Mouse (Mus musculus): ENCODE results near the gene Figla.
"Not testable (repeated sequence)": the region's sequence is repeated elsewhere in the genome, so short reads cannot be mapped to it uniquely, and the experiment has no call there.

Gene Figla

DNA sequence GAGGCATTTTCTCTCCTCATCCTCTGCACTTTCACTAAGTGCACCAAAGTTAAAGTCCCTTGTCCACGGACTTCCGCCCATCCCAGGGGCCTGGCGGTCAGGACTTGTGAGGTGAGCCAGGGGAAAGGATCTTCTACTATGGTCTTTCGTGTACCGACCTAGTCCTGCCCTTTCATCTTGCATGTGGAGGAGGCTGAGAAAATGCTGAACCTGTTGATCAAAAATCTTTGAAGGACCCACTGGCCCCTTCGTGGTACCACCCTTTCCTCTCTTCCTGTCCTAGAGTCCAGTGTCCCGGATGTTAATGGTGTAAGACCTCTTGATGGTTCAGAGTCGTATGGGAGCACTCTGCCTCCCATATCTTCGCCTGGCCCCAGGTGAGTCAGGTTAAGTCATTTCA is at the start of gene Figla:
Gene Figla, plus strand, starts transcription at position 301 of the 400 bp plus-strand sequence.
- no peak for DNase-seq (ENCODE audit: low read depth, low spot score)

DNA sequence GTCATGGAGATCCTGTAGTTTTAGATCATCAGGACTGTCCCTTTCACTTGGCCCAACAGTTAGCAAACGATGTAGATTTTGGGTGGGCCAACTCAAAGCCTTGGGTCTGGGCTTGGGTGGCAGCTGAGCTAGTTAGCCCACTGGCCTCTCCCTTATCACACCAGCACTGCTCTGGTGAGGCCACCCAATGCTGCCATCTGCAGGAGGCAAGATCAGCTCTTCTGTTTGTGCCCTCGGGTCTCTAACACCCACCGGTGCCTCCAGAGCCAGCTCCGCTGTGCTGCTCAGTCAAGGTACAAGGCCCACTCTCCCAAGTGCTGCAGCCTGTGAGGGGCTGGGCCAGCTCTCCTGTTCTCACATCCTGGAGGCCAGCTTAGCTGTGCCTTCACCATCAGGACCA is 49.3 kb upstream of the Figla start:
- no peak for DNase-seq (ENCODE audit: low read depth, low spot score)

DNA sequence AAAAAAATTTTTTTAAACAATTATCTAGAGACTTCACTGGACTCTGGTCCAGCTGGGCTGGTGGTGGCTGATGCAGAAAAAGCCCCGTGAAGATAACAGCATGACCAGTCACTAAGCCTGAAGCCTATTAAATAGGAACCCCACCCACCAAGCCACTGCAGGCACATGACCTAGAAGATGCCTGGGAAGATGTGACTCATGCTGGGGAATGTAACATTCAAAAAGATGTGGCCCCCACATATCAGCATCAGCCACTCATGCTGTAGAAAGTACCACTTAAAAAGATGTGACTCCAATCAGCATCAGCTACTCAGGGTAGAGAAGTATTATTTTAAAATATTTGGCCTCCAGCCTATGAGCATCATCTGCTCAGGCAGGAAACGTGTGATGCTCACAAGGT is 46.1 kb upstream of the Figla start:
- no peak for DNase-seq (ENCODE audit: low read depth, low spot score)

DNA sequence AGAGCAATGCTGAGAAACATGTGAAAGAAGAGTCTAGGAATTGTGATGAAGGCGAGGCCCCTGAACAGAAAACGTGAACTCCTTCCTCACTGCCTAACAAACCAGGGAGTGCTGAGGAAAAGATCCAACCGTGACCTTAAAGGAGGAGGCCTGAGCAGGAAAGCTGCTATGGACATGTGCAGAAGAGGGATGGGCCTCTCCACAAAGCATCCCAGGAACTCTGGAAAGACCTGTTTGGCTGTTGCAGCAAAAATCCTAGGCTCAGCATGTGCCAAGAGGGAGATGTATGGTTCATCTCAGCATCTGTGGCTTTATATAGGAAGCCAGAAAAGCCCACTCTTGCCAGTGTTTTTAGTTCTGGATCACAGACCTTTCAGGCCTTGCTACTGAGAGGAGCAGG is 43.3 kb upstream of the Figla start:
- no peak for DNase-seq (ENCODE audit: low read depth, low spot score)

DNA sequence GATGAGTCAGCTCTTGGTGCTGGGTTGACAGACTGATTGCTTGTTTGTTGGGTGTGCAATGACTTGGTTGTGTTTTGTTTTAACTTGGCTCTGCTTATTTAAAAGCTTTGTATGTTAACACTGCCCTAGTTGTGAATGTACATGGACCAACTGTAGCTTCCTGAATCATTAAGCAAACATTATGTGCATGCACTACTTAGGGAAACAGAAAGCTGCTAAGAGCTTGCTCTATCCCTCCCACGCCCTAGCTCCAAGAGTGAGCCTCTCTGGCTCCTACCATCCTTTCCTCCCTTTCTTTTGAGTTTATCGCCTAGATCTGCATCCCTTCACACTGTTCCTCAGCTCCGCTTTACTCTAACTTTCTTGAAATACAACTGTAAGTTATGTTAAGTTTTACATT is 42.6 kb upstream of the Figla start:
- DNase-seq (ENCODE audit: low read depth, low spot score), result no peak

DNA sequence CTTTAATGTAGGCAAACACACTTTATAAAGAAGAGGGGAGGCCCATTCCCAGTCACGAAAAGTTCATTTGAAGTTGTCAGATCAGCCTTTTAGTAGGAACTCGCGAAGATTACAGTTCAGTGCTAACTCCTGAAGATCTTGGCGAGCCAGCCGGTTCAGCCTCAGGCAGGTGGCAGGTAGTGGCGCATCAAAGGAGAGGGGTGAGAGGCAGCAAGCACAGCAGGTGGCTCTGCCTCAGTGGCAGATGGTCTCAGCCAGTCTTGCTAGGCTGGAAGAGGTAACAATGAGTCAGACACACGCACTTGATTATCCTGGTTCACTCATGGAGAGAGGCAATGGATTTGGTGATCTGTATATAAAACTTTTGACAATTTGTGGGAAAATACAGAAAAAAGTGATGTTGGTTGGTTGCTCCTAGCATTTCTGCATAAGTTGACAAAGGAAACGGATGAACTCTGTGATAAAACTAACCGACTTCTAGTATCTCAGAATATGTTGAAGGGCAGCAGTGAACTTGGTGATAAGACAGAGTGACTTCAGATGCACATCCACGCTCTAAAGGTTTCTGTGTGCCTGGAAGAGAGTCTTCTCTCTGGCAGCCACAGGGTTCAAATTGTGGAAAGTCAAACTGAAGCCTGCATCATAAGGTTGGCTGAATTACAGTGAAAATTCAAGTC is 40.9 kb upstream of the Figla start:
- DNase-seq (ENCODE audit: low read depth, low spot score), result no peak

DNA sequence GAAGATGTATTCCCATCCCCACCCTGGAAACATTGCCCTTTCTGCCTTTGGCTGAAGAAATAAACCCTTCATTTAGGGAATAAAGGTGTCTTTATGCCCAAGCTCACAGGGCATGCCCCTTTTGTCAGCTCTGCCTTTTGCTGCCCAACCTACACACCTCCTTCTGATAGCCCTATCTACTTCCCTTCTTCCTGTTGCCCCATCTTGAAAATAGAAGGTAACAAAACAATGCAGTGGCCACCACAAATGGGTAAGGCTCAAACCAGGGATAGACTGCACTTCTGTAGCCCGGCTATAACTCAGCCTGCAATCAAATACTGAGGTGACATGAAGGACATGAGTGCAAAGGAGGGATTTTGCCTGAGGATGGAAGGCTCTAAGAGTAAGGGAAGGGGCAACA is 40.2 kb upstream of the Figla start:
- no peak for DNase-seq (ENCODE audit: low read depth, low spot score)

DNA sequence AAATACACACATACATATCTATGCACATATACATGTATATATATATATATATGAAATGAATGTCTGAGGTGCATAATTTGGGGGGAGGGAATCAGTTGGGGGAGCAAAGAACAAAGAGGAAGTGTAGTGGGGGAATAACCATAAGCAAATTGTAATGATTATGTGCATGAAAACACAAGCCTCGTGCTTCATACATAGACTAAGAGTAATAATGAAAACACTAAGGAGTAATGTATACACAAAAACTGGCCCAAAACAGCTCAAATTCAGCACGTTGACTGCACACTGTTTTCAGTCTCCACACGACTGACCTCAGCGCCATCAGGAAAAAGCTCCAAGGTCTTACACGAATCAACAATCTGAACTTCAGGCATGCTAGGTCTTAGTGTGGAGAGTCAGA is 39.7 kb upstream of the Figla start:
- DNase-seq (ENCODE audit: low read depth, low spot score), result no peak

DNA sequence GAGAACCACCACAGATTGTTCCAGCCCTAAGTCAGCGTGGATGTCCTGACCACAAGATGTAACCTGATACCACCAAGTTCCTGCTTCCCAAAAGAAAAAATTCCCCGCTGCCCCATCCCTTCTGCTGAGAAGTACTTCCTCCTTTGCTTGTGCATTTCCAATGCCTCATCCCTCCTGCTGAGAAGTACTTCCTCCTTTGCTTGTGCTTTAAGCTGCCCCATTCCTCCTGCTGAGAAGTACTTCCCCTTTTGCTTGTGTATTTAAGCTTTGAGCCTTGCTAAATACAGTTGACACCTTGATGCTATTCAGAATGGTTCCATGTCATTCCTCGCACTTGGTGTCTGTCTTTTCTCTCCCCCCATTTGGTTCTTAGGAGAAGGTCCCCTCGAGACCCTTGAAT is 37.2 kb upstream of the Figla start:
- DNase-seq (ENCODE audit: low read depth, low spot score), result not testable (repeated sequence)

DNA sequence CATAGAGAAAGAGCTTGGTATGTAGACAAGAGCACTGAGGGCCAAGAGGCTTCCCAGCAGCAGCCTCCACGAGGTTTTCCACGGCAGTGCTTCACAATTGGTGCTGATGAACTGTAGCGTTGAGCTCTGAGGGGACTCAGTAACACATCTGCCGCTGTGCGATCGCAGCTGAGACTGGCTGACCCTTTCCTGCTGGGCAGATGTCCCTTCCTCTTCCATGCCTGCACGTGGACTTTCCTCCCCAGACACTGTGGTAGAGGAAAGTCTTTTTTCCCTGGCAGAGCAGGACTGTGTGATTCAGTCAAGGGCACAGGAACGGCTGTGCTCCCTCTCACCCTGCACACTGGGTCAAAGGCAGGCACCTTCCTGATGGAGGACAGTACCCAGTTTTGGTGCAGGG is 31.6 kb upstream of the Figla start:
- no peak for DNase-seq (ENCODE audit: low read depth, low spot score)

DNA sequence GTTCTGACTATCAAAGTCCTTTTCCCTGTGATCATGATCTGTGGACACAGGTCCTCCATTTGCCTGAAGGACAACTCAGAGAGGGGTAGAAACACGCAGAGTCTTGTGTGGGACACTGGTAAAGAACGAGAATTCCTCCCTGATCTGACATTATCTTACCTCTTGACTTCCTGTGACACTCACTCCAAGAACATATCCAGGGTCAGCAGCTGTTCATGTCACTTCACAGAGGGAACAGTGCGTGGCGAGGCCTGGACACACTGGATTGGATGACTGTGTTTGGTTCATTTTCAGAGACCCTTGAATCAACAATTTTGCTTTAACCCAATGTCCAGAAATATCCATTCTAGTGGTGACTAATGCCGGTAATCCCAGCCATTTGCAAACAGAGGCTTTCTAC is 26.4 kb upstream of the Figla start:
- DNase-seq (ENCODE audit: low read depth, low spot score), result not testable (repeated sequence)

DNA sequence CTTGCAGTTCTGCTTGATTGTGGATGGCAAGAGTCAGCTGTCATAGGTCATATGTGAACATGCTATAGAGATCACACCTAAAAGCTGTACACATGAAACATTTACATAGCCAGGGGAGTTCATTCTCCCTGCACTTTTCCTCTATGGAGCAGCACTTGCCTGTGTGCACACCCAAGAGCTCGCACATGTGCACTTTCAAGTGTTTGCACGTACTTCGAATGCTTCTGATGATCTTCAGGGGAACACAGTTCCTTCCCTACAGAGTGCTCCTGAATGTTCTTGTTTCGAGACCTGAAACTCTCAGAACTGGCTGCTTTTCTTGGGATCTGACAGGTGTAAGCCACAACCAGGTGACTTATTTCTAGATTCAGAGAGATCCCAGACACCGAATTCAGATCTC is 25.2 kb upstream of the Figla start:
- DNase-seq (ENCODE audit: low read depth, low spot score), result not testable (repeated sequence)

DNA sequence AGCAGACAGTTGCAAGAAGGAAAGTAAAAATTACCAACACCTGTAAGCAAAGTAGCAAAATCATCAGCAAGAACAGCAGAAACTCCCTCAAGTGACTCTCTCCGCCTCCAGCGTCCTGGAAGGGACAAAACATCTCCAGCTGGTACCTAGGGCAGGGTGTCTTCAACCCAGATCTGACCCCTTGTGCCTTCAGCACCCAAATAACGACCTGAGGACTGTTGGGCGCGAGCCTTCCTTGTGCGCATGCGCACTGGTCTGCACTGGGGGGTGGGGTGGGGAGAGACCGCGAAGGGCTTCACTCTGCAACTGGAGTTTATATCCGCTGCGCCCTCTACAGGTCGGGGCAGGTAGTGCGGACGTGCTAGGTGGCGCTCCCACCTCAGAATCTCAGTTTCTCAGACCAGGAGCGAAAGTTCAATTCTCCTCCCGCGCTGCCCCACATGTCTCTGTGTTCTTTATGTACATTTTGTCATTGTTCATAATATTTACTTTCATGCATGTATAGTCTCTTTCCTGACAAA is 12.5 kb upstream of the Figla start:
- no peak for DNase-seq (ENCODE audit: low read depth, low spot score)

DNA sequence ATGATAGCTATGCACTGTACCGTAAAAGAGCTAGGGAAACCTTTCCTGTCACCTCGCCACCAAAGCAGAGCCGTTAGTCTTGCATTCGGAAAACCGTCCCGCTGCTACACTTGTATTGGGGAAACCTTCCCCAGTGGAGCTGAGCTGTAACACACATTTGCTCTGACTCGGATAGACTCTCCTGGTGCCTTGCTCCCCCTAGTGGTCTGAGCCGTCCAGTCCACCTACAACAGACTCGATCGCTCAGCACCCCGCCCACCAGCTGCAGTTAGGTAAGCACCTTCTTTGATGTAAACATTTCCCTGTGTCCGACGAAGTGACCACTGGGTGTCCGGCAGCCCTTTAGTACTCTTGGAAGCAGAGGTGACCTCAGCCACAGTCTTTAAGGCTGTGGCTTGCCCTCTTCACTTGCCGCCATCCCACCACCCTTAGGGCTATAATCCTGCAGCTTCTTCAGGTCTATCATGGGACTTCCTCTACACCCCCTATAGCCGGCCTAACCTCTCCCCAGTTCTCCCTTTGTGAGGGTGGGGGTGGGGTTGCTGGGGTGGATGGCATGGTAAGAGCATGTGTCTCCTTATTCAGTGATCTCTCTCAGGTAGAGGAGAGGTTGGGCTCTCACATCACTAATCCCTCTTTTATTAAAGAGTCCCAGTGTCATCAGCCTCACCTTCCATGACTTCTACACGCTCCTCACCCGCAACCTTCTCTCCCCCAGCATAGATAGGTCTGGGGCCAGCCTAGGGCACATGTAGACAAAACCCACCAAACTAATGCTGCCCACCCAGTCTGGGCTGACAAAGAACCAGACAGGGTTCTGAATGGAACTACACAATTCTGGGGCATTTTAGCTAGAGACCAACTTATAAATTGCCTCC is 11.5 kb upstream of the Figla start:
- peak; percentile 90 for DNase-seq (ENCODE audit: low read depth, low spot score)

DNA sequence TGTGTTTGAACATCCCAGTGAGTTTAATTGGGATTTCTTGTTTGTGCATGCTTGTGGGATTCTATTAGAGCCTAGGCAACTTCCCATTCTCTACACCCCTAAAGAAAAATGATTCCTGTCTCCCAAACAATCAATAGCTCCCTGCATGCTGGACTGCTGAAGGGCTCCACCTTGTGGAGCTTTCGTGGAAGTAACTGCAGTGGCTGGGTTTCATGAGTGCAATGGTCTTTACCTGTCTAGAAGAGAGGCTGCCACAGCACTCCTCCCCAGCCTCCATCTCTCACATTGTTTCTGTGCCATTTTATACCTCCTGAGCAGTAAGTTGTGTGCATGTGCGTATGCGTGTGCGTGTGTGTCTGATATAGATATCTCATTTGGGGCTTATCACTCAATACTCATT is 6.0 kb upstream of the Figla start:
- peak; percentile 70 for DNase-seq (ENCODE audit: low read depth, low spot score)

DNA sequence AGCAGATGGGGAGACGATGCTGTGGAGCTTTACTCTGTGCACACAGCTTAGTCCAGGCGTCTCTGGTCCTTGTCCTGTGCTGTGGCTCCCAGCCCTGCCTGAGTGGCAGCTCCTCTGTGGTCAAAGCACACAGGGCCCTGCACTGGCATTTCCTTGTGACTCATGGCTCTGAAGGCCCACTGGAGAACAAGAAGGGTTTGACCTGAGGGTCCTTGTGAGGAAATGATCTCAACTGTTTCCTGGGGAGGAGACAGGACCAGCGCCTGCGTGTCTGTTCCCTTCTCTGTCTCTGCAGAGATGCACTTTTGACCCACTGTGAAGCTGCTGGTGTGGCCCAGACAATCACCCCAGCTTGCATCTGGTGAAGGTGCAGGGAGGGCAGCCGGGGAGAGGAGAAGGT is 1.2 kb upstream of the Figla start:
- not testable (repeated sequence) for DNase-seq (ENCODE audit: low read depth, low spot score)

DNA sequence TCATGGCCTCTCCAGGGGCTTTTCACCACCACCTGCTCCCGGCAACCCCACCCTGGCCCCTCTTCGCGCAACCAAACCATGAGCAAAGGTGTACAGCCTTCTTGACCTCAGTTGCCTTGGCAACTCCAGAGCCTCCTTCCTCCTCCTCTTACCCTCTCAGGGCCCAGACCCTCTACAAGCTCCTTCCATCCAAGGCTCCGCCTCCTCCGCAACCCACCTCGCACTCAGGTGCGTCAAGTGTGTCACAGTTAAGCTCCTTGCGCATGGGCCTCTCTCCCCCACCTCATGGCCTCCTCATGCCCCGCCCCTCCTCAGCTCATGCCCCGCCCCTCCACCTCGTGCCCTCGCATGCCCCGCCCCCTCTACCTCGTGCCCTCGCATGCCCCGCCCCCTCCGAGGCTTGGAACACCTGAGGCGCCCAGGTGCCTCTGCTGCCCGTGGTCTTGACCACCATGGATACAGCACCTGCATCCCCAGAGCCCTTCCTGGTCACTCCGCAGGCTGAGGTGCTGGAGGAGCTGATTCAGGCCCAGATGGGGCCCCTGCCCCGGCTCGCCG is 901 bp downstream of the Figla start:
- DNase-seq (ENCODE audit: low read depth, low spot score), result no peak

DNA sequence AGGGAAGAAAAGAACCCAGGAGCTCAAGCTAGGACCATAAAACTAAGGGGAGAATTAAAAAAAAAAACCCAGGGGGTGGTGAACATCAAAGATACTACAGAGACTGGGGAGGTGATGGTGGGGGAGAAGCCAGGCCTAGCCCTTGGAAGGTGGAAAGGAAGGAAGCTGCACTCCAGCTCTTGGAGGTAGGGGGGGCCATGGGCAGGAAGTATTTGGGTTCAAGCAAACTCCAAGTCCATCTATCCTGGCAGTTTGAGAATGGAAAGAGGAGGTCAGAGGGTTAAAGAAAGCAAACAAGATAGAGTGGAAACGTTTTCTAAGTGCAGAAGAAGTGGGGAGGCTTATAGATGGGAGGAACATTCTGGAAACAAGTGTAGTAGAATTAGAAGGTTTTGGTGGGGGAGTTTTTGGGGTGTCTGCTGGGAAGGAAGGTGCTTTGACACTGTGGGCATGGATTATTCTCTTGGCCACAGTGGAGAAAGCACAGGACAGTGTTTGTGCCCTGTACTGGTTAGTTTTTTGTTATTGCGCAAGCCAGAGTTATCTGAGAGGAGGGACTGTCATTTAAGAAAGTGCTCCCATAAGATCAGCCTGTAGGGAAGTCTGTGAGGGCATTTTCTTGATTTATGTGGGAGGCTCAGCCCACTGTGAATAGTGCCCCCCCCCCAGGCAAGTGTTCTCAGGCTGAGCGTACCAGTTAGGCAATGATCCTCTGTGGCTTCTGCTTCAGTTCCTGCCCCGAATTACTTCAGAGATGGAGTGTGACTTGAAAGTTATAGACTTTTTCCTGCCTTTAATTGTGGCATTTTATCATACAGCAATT is 3.7 kb downstream of the Figla start:
- DNase-seq (ENCODE audit: low read depth, low spot score), result no peak

DNA sequence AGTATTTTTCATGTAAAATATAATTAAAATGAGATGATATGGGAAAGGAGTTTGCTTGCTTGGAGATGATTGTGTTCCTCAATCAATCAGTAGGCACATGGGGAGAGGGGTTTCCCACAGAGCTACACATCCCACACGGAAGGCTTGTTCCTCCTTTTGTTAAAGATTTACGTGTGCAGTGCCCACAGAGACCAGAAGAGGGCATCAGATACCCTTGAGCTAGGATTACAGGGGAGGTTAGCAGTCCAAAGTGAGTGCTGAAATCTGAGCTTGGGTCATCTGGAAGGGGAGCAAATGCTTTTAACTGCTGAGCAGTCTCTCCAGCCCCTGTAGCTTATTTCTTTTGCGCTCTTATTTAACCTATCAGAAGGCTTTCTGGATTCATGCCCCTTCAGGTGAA is 5.0 kb downstream of the Figla start:
- DNase-seq (ENCODE audit: low read depth, low spot score), result peak; percentile 64

DNA sequence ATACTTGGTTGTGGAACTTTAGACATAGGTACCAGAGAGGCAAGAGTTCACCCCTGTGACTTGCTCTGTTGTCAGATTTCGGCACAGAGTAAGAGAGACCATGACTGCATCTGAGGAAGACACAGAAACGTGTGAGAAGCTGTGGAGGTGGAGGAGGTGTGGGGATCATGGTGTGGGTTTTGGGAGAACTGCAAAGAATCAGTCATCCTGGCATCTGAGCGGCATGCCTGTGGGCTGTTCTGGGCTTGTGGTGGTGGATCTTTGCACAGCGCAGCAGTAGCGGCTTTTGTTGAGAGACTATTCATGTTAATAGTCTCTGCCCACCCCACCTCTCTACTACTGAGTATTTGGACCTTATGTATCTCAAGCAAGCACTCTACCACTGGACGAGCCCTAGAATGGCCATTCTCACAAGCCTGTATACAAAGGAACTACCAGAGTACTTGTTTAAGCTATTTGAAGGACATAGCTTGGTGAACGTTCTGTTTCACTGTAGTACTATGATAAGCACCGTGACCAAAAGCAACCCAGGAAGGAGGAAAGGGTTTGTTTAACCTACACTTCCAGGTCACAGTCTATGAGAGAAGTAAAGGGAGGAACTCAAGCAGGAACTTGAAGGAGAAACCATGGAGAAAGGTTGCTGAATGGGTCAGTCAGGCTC is 10.8 kb downstream of the Figla start:
- DNase-seq (ENCODE audit: low read depth, low spot score), result no peak

DNA sequence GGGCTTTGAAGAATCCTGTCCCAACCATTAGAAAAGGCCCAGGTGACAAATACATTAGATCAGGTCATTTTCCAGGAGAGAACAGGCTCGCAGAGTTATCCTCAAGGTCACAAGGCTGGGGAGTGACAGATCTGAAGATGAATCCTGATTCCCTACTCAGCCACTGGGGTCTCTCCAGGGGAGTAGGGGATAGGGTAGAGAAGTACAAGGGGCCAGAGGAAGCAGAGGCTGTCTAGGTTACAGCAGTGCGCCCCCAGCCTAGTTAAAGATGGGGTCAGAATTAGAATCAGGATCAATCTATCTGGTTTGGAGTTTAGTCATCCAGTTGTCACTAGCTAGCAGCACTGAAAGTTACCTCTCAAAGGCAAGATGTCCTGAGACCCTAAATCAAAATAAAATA is 12.2 kb downstream of the Figla start:
- DNase-seq (ENCODE audit: low read depth, low spot score), result no peak

Data from mesoderm, embryonic 11.5 days (tissue).